Mouse (Mus musculus) stomach, postnatal 0 days (tissue): Measurements from ENCODE around the gene Cpa4. TPM values are rescaled to one million over a fixed set of nuclear protein-coding genes. Genes with fewer than 3 reads are reported as not detected.

ENCODE experiments used
- ATAC-seq: fragments of 200-750 bp; cut with Nextera tagmentation; 2 replicates; pipeline ENCODE4 v1.8.0; 2017; ENCODE audit not compliant: low FRiP score, low TSS enrichment
- DNase-seq: peaks from one replicate; pipeline ENCODE4 v3.0.0-alpha.2; 2016; ENCODE audit warnings: low spot score
- H3K27ac ChIP-seq: fragments of 300-500 bp; sonication (generic); replicated peaks from 2 replicates; pipeline ENCODE4 v1.5.1; 2014; ENCODE audit warnings: mild to moderate bottlenecking, control low read depth
- H3K27me3 ChIP-seq: fragments of 300-500 bp; sonication (generic); 2 replicates; pipeline ENCODE4 v1.6.1; 2014; ENCODE audit warnings: low read length; ENCODE audit not compliant: control insufficient read depth, insufficient read depth
- H3K36me3 ChIP-seq: fragments of 300-500 bp; sonication (generic); 2 replicates; pipeline ENCODE4 v1.6.1; 2014; ENCODE audit warnings: low read length, mixed read lengths; ENCODE audit not compliant: control insufficient read depth, insufficient read depth
- H3K4me1 ChIP-seq: fragments of 300-500 bp; sonication (generic); replicated peaks from 2 replicates; pipeline ENCODE4 v1.6.1; 2014; ENCODE audit warnings: antibody characterized with exemption; ENCODE audit not compliant: control insufficient read depth, insufficient read depth
- H3K4me2 ChIP-seq: fragments of 300-500 bp; sonication (generic); replicated peaks from 2 replicates; pipeline ENCODE4 v1.6.1; 2014; ENCODE audit warnings: low read depth, mild to moderate bottlenecking, control low read depth, moderate library complexity
- H3K4me3 ChIP-seq: fragments of 300-500 bp; sonication (generic); 2 replicates; pipeline ENCODE4 v1.5.1; 2014; ENCODE audit warnings: low read depth, low read length, control low read depth
- H3K9ac ChIP-seq: fragments of 300-500 bp; sonication (generic); 2 replicates; pipeline ENCODE4 v1.6.1; 2014; ENCODE audit warnings: mild to moderate bottlenecking, low read length, control low read depth, mixed read lengths
- H3K9me3 ChIP-seq: fragments of 300-500 bp; sonication (generic); 2 replicates; pipeline ENCODE4 v1.6.1; 2016; ENCODE audit warnings: low read length; ENCODE audit not compliant: control insufficient read depth
- CTCF ChIP-seq: IDR thresholded peaks from 2 replicates; pipeline ENCODE4 v1.5.1; 2016; ENCODE audit warnings: antibody characterized with exemption, low read depth, mild to moderate bottlenecking, moderate library complexity
- EP300 ChIP-seq: optimal IDR thresholded peaks from 2 replicates; pipeline ENCODE3; 2016; ENCODE audit warnings: antibody characterized with exemption
- WGBS: fragments of 180-500 bp; shearing (Covaris S2); extraction: QIAGEN DNeasy Blood & Tissue Kit; methylation state at CpG from one replicate; pipeline ENCODE4 v1.1.7; 2014; 5-methylcytosine and 5-hydroxymethylcytosine counted together
- polyA plus RNA-seq: library from polyadenylated mRNA; unstranded; fragments of >200 nt; fragmentation: Nextera tagmentation; extraction: Ambion mirVana; gene quantifications from 2 replicates; pipeline ENCODE4 v1.2.1, GENCODE M21; 2015

Cpa4 gene
- polyA plus RNA-seq, 1 experiment from 2014 or later: 32.7 TPM

DNA sequence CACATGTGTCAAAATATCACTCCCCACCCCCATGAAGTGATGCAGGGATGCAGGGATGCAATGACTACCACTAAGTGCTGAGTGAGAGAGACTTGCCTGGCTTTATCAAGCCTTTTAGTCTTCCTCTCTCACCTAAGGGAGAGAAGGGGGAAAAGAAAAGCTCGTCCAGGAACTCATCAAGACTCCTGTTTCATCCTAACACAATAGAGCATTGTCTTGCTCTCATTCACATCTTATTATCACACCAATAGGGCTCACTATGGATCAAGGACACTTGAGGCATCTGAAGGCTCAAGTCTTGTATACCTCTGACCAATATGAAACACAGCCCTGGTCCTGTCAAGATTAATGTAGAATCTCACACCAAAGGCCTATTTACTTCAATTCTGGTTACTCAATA is 32.8 kb downstream of the Cpa4 start:
- WGBS: 90% methylated on average over 1 of the region's 1 CpGs

DNA sequence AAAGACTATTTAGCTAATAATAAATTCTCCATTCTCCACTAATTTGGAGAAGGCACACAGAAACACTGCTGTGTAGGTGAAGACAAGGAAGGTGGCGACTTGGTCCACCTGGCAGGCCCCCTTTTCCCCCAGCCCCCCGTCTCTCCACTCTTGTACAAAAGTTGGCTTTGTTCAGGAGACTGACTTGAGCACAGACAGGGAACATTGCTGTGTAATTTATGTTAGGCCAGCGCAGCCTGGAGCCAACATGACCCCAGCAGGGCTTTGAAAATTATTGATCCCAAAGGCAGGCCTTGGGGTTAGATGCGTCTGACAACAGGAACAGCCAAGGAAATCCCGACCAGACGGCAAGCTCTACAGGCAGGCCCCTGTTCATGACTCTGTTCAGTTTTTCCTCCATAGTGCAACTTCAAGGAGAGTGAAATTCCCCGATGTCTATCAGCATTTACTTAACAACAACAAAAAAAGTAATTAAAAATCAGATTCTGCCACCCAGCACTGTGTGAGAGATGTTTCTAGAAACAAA is 36.2 kb downstream of the Cpa4 start:
- Histone ChIP-seq H3K4me3 (no peak overlapping the region), H3K27me3 (no peaks in the 10 kb centered on the region), H3K9ac (no peak overlapping the region), H3K36me3 (no peaks in the 10 kb centered on the region), H3K4me2 (no peak overlapping the region), H3K27ac (no peak overlapping the region), H3K4me1 (no peaks in the 10 kb centered on the region), H3K9me3 (no peaks in the 10 kb centered on the region)
- TF ChIP-seq EP300 (no peak), CTCF (no peak)
- DNase-seq (no peak), ATAC-seq (no peak)
- 66% methylated on average over 7 of the region's 7 CpGs for WGBS

More for the DNA sequence above, 32.8 kb downstream of the Cpa4 start:
- no peak overlapping the region for H3K4me3 ChIP-seq
- no peak overlapping the region for H3K9ac ChIP-seq
- H3K9me3 ChIP-seq: no peaks in the 10 kb centered on the region
- no peaks in the 10 kb centered on the region for H3K4me1 ChIP-seq
- no peak overlapping the region for H3K4me2 ChIP-seq
- no peaks in the 10 kb centered on the region for H3K27me3 ChIP-seq
- no peaks in the 10 kb centered on the region for H3K36me3 ChIP-seq
- TF ChIP-seq CTCF (no peak), EP300 (no peak)
- no peak for ATAC-seq
- DNase-seq: no peak
- no peak overlapping the region for H3K27ac ChIP-seq

DNA sequence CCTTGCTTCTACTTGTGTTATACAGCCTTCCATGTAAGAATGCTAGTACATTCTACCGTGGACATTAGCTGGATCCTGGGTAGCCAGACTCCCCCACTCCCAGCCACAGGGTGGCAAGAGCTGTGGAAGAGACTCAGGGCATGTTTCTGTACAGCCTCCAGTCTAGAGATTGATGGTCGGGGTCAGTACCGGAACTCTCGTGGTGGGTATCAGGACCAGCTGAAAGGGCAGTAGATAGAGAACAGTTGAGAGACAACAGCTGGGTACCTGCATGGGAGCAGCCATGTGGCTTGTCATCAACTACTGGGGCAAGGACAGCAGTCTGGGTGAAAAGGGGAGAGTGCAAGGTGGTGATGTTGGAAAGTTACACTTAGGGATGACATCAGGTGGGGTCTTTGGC is 36.9 kb downstream of the Cpa4 start:
- DNase-seq: no peak
- Histone ChIP-seq H3K9me3 (no peaks in the 10 kb centered on the region), H3K4me3 (no peak overlapping the region), H3K4me2 (no peak overlapping the region), H3K36me3 (no peaks in the 10 kb centered on the region), H3K27me3 (no peaks in the 10 kb centered on the region), H3K4me1 (no peaks in the 10 kb centered on the region), H3K27ac (no peak overlapping the region), H3K9ac (no peak overlapping the region)
- TF ChIP-seq CTCF: no peak
- TF ChIP-seq EP300: no peak
- ATAC-seq: no peak
- 91% methylated on average over 4 of the region's 4 CpGs for WGBS

DNA sequence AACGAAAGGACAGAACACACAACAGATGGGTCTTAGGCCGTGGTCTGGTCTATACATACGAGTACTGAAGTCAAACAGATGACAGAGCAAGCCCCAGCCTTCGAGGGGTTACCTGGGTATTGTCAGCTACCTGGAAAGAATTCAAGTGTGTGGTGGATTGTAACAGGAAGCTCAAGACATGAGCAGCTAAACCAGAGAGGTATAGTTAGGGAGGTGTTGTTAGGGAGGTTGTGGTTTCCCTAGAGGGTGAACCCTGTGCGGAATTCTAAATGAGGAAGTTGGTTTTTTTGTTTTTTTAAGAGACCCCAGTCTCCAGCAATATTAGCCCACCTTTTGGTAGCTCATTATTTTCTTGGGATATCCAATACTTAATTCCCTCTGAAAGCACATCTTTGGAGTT is 37.5 kb downstream of the Cpa4 start:
- WGBS: 76% methylated on average over 5 of the region's 5 CpGs
- Histone ChIP-seq H3K27ac (no peak overlapping the region), H3K9me3 (no peaks in the 10 kb centered on the region), H3K36me3 (no peaks in the 10 kb centered on the region), H3K4me1 (no peaks in the 10 kb centered on the region), H3K4me2 (no peak overlapping the region), H3K4me3 (no peak overlapping the region), H3K27me3 (no peaks in the 10 kb centered on the region), H3K9ac (no peak overlapping the region)
- ATAC-seq: no peak
- no peak for DNase-seq
- TF ChIP-seq EP300 (no peak), CTCF (no peak)

DNA sequence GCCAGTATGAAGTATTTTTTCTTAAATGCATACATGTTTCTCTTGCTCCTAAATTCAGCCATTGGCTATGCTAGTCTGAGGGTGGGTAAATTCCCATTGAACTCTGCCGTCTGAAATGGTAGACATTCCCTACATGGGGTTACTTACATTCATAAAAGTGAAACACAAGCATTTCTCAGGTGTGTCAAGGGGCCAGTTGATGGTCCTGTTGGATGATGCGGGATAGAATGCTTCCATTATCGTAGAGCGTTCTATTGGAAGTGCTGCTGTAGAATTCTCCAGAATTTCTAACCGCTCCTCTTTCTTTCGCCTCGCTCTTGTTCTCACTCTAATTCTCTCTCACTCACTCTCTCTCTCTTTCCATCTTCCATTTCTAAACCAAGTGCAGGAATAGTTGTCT is 42.5 kb downstream of the Cpa4 start, which contains the start of gene Cpa5:
Gene Cpa5 (plus strand): TSS at position 301 of the 400 bp plus-strand sequence.
- TF ChIP-seq EP300: no peak
- no peak for TF ChIP-seq CTCF

DNA sequence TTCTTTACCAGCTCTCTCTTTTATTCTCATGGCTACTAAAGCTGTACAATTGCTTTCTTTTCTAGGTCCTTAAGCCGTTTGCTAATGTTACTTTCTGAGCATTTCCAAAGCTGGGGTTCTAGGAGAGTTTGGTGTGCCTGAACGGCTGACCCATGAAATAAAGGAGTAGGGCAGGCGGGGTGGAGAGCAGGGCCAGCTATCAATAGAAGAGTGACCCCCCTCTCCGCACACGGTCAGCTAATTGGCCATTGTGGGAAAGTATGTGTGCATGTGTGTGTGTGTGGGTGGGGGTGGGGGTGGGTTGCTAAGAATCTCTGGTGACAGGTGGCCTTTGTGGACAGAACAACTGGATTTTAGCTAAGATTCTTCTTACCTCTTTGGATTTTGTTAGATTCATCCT is 43.0 kb downstream of the Cpa4 start:
- Histone ChIP-seq H3K36me3 (no peaks in the 10 kb centered on the region), H3K4me1 (no peaks in the 10 kb centered on the region), H3K4me2 (no peak overlapping the region), H3K27ac (no peak overlapping the region), H3K9me3 (no peaks in the 10 kb centered on the region), H3K9ac (no peak overlapping the region), H3K4me3 (no peak overlapping the region), H3K27me3 (no peaks in the 10 kb centered on the region)
- 66% methylated on average over 5 of the region's 5 CpGs for WGBS
- TF ChIP-seq EP300 (no peak), CTCF (no peak)
- DNase-seq (no peak), ATAC-seq (no peak)

More for the DNA sequence above, 42.5 kb downstream of the Cpa4 start, which contains the start of gene Cpa5:
- Histone ChIP-seq H3K4me2 (no peak within 1 kb of the TSS), H3K9me3 (no peaks in the 10 kb centered on the region), H3K36me3 (no peaks in the 10 kb centered on the region), H3K27ac (no peak within 1 kb of the TSS), H3K4me3 (no peak within 1 kb of the TSS), H3K4me1 (no peaks in the 10 kb centered on the region), H3K27me3 (no peaks in the 10 kb centered on the region), H3K9ac (no peak within 1 kb of the TSS)
- ATAC-seq (no peak), DNase-seq (no peak)
- 95% methylated on average over 7 of the region's 7 CpGs for WGBS
